Mouse (Mus musculus): ENCODE results near the gene Myadml2. TPM values are rescaled to one million over a fixed set of nuclear protein-coding genes. Genes with fewer than 3 reads are reported as not detected.

Myadml2 gene
- polyA plus RNA-seq, 1 experiment from 2014 or later = 3.4 TPM

- Histone ChIP-seq H3K4me1 (ENCODE audit: control insufficient read depth, insufficient read depth, low read length) (peaks cover 8% of the 10 kb centered on the region), H3K9ac (ENCODE audit: low read depth, low read length) (0 out of 2 replicates have a peak overlapping the region, but pooled peaks have one; percentile 3), H3K4me3 (ENCODE audit: low read depth, low read length) (no peak overlapping the region), H3K4me2 (ENCODE audit: low read depth, low read length) (no peak overlapping the region), H3K27ac (replicated peaks; ENCODE audit: low read depth, low read length) (no peak overlapping the region), H3K27me3 (replicated peaks; ENCODE audit: control insufficient read depth, insufficient read depth, low read length) (no peaks in the 10 kb centered on the region), H3K36me3 (ENCODE audit: control insufficient read depth, insufficient read depth, low read length) (peaks cover 66% of the 10 kb centered on the region), H3K9me3 (ENCODE audit: control insufficient read depth, low read length) (no peaks in the 10 kb centered on the region)
- WGBS = 89% methylated on average over 11 of the region's 11 CpGs
- DNase-seq (ENCODE audit: low spot score) (no peak), ATAC-seq (ENCODE audit: low read depth) (no peak)
These were observed 32.3 kb downstream of the Myadml2 start for GRCm38 (mm10) chr11:120615606-120616203.

GRCm38 (mm10) chr11:120615167-120615566, 32.8 kb downstream of the Myadml2 start:
- peaks cover 8% of the 10 kb centered on the region for H3K4me1 ChIP-seq (ENCODE audit: control insufficient read depth, insufficient read depth, low read length)
- no peak overlapping the region for H3K4me2 ChIP-seq (ENCODE audit: low read depth, low read length)
- H3K27ac ChIP-seq (replicated peaks; ENCODE audit: low read depth, low read length) = no peak overlapping the region
- no peak overlapping the region for H3K9ac ChIP-seq (ENCODE audit: low read depth, low read length)
- DNase-seq (ENCODE audit: low spot score) (no peak), ATAC-seq (ENCODE audit: low read depth) (no peak)
- H3K27me3 ChIP-seq (replicated peaks; ENCODE audit: control insufficient read depth, insufficient read depth, low read length) = no peaks in the 10 kb centered on the region
- H3K36me3 ChIP-seq (ENCODE audit: control insufficient read depth, insufficient read depth, low read length) = peaks cover 65% of the 10 kb centered on the region
- no peak overlapping the region for H3K4me3 ChIP-seq (ENCODE audit: low read depth, low read length)
- 93% methylated on average over 6 of the region's 6 CpGs for WGBS
- H3K9me3 ChIP-seq (ENCODE audit: control insufficient read depth, low read length) = no peaks in the 10 kb centered on the region

- H3K36me3 ChIP-seq (ENCODE audit: control insufficient read depth, insufficient read depth, low read length) = peaks cover 55% of the 10 kb centered on the region
- 88% methylated on average over 8 of the region's 8 CpGs for WGBS
- no peaks in the 10 kb centered on the region for H3K9me3 ChIP-seq (ENCODE audit: control insufficient read depth, low read length)
These were observed 34.0 kb downstream of the Myadml2 start for GRCm38 (mm10) chr11:120613976-120614375.

GRCm38 (mm10) chr11:120613481-120613972, 34.4 kb downstream of the Myadml2 start:
- H3K36me3 ChIP-seq (ENCODE audit: control insufficient read depth, insufficient read depth, low read length) = peaks cover 50% of the 10 kb centered on the region
- ATAC-seq (ENCODE audit: low read depth) (no peak), DNase-seq (ENCODE audit: low spot score) (no peak)
- no peak overlapping the region for H3K4me3 ChIP-seq (ENCODE audit: low read depth, low read length)
- WGBS = 88% methylated on average over 10 of the region's 10 CpGs
- H3K9ac ChIP-seq (ENCODE audit: low read depth, low read length) = no peak overlapping the region
- no peaks in the 10 kb centered on the region for H3K9me3 ChIP-seq (ENCODE audit: control insufficient read depth, low read length)
- H3K27me3 ChIP-seq (replicated peaks; ENCODE audit: control insufficient read depth, insufficient read depth, low read length) = peaks cover 8% of the 10 kb centered on the region; the same call in 1 of the 2 replicates
- H3K4me1 ChIP-seq (ENCODE audit: control insufficient read depth, insufficient read depth, low read length) = peaks cover 9% of the 10 kb centered on the region
- H3K4me2 ChIP-seq (ENCODE audit: low read depth, low read length) = no peak overlapping the region
- H3K27ac ChIP-seq (replicated peaks; ENCODE audit: low read depth, low read length) = no peak overlapping the region

More at GRCm38 (mm10) chr11:120613976-120614375, 34.0 kb downstream of the Myadml2 start:
- no peak for ATAC-seq (ENCODE audit: low read depth)
- Histone ChIP-seq H3K27ac (replicated peaks; ENCODE audit: low read depth, low read length) (no peak overlapping the region), H3K27me3 (replicated peaks; ENCODE audit: control insufficient read depth, insufficient read depth, low read length) (peaks cover 4% of the 10 kb centered on the region; the same call in 1 of the 2 replicates), H3K4me2 (ENCODE audit: low read depth, low read length) (no peak overlapping the region), H3K4me1 (ENCODE audit: control insufficient read depth, insufficient read depth, low read length) (peaks cover 8% of the 10 kb centered on the region), H3K9ac (ENCODE audit: low read depth, low read length) (no peak overlapping the region), H3K4me3 (ENCODE audit: low read depth, low read length) (no peak overlapping the region)
- DNase-seq (ENCODE audit: low spot score) = no peak

- no peaks in the 10 kb centered on the region for H3K9me3 ChIP-seq (ENCODE audit: control insufficient read depth, low read length)
- DNase-seq (ENCODE audit: low spot score) = no peak
- WGBS = 65% methylated on average over 4 of the region's 6 CpGs
- no peak overlapping the region for H3K4me3 ChIP-seq (ENCODE audit: low read depth, low read length)
- ATAC-seq (ENCODE audit: low read depth) = no peak
- H3K4me1 ChIP-seq (ENCODE audit: control insufficient read depth, insufficient read depth, low read length) = peaks cover 12% of the 10 kb centered on the region
- no peak overlapping the region for H3K27ac ChIP-seq (replicated peaks; ENCODE audit: low read depth, low read length)
- H3K9ac ChIP-seq (ENCODE audit: low read depth, low read length) = no peak overlapping the region
- peaks cover 9% of the 10 kb centered on the region; the same call in 1 of the 2 replicates for H3K27me3 ChIP-seq (replicated peaks; ENCODE audit: control insufficient read depth, insufficient read depth, low read length)
- H3K36me3 ChIP-seq (ENCODE audit: control insufficient read depth, insufficient read depth, low read length) = peaks cover 44% of the 10 kb centered on the region
- H3K4me2 ChIP-seq (ENCODE audit: low read depth, low read length) = no peak overlapping the region
These were observed 35.2 kb downstream of the Myadml2 start for GRCm38 (mm10) chr11:120612763-120613162.

GRCm38 (mm10) chr11:120610477-120611046, 37.4 kb downstream of the Myadml2 start:
- Histone ChIP-seq H3K27ac (replicated peaks; ENCODE audit: low read depth, low read length) (no peak overlapping the region), H3K9ac (ENCODE audit: low read depth, low read length) (no peak overlapping the region), H3K36me3 (ENCODE audit: control insufficient read depth, insufficient read depth, low read length) (peaks cover 56% of the 10 kb centered on the region), H3K9me3 (ENCODE audit: control insufficient read depth, low read length) (no peaks in the 10 kb centered on the region), H3K27me3 (replicated peaks; ENCODE audit: control insufficient read depth, insufficient read depth, low read length) (peaks cover 9% of the 10 kb centered on the region; the same call in 1 of the 2 replicates), H3K4me1 (ENCODE audit: control insufficient read depth, insufficient read depth, low read length) (peaks cover 4% of the 10 kb centered on the region; the same call in 1 of the 2 replicates), H3K4me3 (ENCODE audit: low read depth, low read length) (no peak overlapping the region), H3K4me2 (ENCODE audit: low read depth, low read length) (no peak overlapping the region)
- ATAC-seq (ENCODE audit: low read depth) (no peak), DNase-seq (ENCODE audit: low spot score) (no peak)
- WGBS = 72% methylated on average over 9 of the region's 9 CpGs

GRCm38 (mm10) chr11:120609250-120609649, 38.7 kb downstream of the Myadml2 start:
- H3K9ac ChIP-seq (ENCODE audit: low read depth, low read length) = no peak overlapping the region; the same call in 1 of the 2 replicates
- H3K4me1 ChIP-seq (ENCODE audit: control insufficient read depth, insufficient read depth, low read length) = peaks cover 4% of the 10 kb centered on the region; the same call in 1 of the 2 replicates
- H3K36me3 ChIP-seq (ENCODE audit: control insufficient read depth, insufficient read depth, low read length) = peaks cover 65% of the 10 kb centered on the region
- H3K27ac ChIP-seq (replicated peaks; ENCODE audit: low read depth, low read length) = no peak overlapping the region
- no peak overlapping the region for H3K4me3 ChIP-seq (ENCODE audit: low read depth, low read length)
- ATAC-seq (ENCODE audit: low read depth) = no peak
- no peak overlapping the region for H3K4me2 ChIP-seq (ENCODE audit: low read depth, low read length)
- no peak for DNase-seq (ENCODE audit: low spot score)
- H3K9me3 ChIP-seq (ENCODE audit: control insufficient read depth, low read length) = no peaks in the 10 kb centered on the region
- WGBS = 41% methylated on average over 8 of the region's 8 CpGs
- peaks cover 9% of the 10 kb centered on the region; the same call in 1 of the 2 replicates for H3K27me3 ChIP-seq (replicated peaks; ENCODE audit: control insufficient read depth, insufficient read depth, low read length)

GRCm38 (mm10) chr11:120608241-120609034, 39.5 kb downstream of the Myadml2 start, which contains the start of gene Npb:
Gene Npb, plus strand, starts transcription at chr11:120608477.
- Histone ChIP-seq H3K9ac (ENCODE audit: low read depth, low read length) (peak within 1 kb of the TSS; percentile 60), H3K4me2 (ENCODE audit: low read depth, low read length) (peak within 1 kb of the TSS; percentile 62), H3K27me3 (replicated peaks; ENCODE audit: control insufficient read depth, insufficient read depth, low read length) (peaks cover 9% of the 10 kb centered on the region; the same call in 1 of the 2 replicates), H3K36me3 (ENCODE audit: control insufficient read depth, insufficient read depth, low read length) (peaks cover 65% of the 10 kb centered on the region), H3K4me3 (ENCODE audit: low read depth, low read length) (peak within 1 kb of the TSS; percentile 31), H3K9me3 (ENCODE audit: control insufficient read depth, low read length) (no peaks in the 10 kb centered on the region), H3K4me1 (ENCODE audit: control insufficient read depth, insufficient read depth, low read length) (peaks cover 4% of the 10 kb centered on the region; the same call in 1 of the 2 replicates), H3K27ac (replicated peaks; ENCODE audit: low read depth, low read length) (no peak within 1 kb of the TSS)
- WGBS = 7% methylated on average over 43 of the region's 45 CpGs
- DNase-seq (ENCODE audit: low spot score) = no peak
- ATAC-seq (ENCODE audit: low read depth) = 0 out of 2 replicates have a peak, but pooled peaks have one; percentile 5

Measured in embryonic facial prominence, embryonic 14.5 days (tissue).